Mouse (Mus musculus): Measurements from ENCODE around the gene Scd4. TPM values are rescaled to one million over a fixed set of nuclear protein-coding genes. Genes with fewer than 3 reads are reported as not detected.
"Not testable (repeated sequence)": the region's sequence is repeated elsewhere in the genome, so short reads cannot be mapped to it uniquely, and the experiment has no call there.

The Scd4 gene
- polyA plus RNA-seq, 1 experiment from 2014 or later, result 0.08 TPM

- no peaks in the 10 kb centered on the region for H3K27me3 ChIP-seq
- H3K36me3 ChIP-seq, result no peaks in the 10 kb centered on the region
- H3K27ac ChIP-seq, result no peak overlapping the region
- H3K4me3 ChIP-seq (replicated peaks), result no peak overlapping the region
- 0 out of 2 replicates have a peak, but pooled peaks cover 3% of the 10 kb centered on the region for H3K9me3 ChIP-seq
- WGBS, result 88% methylated on average over 2 of the region's 2 CpGs
- no peak for ATAC-seq
- no peaks in the 10 kb centered on the region for H3K4me1 ChIP-seq (replicated peaks)
- no peak overlapping the region for H3K4me2 ChIP-seq (replicated peaks)
- H3K9ac ChIP-seq (replicated peaks), result no peak overlapping the region
These were observed 11.3 kb upstream of the Scd4 start for GRCm38 (mm10) chr19:44321631-44322030.

DNA sequence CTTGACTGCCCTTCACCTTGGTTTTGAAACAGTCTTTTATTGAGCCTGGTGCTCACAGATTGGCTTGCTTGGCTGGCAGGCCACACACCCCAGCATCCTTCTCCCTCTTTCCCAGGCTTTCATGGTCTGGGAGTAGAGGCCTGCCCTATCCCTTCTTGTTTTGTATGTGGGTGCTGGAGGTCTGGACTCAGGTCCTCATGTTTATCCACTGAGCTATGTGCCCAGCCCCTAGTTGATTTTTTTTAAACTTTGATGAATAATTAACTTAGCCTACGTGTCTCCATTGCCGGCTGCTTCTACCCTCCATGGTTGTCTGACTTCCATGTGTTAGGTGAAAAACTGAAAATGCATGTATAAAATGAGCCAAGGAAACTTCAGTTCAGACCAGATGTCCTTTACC, 3.3 kb upstream of the Scd4 start:
- Histone ChIP-seq H3K4me1 (replicated peaks) (no peaks in the 10 kb centered on the region), H3K36me3 (no peaks in the 10 kb centered on the region), H3K27me3 (no peaks in the 10 kb centered on the region), H3K4me3 (replicated peaks) (no peak overlapping the region), H3K4me2 (replicated peaks) (no peak overlapping the region), H3K9me3 (0 out of 2 replicates have a peak, but pooled peaks cover 3% of the 10 kb centered on the region), H3K27ac (no peak overlapping the region), H3K9ac (replicated peaks) (no peak overlapping the region)
- 92% methylated on average over 2 of the region's 2 CpGs for WGBS
- no peak for ATAC-seq

GRCm38 (mm10) chr19:44331128-44331527, 1.8 kb upstream of the Scd4 start:
- not testable (repeated sequence) for H3K27me3 ChIP-seq; H3K4me2 ChIP-seq (replicated peaks); H3K27ac ChIP-seq; H3K36me3 ChIP-seq; H3K4me3 ChIP-seq (replicated peaks); ATAC-seq; H3K9me3 ChIP-seq; H3K4me1 ChIP-seq (replicated peaks); H3K9ac ChIP-seq (replicated peaks)
- WGBS, result 96% methylated on average over 1 of the region's 1 CpGs

- 84% methylated on average over 5 of the region's 5 CpGs for WGBS
These were observed 981 bp upstream of the Scd4 start for GRCm38 (mm10) chr19:44331911-44332310.

DNA sequence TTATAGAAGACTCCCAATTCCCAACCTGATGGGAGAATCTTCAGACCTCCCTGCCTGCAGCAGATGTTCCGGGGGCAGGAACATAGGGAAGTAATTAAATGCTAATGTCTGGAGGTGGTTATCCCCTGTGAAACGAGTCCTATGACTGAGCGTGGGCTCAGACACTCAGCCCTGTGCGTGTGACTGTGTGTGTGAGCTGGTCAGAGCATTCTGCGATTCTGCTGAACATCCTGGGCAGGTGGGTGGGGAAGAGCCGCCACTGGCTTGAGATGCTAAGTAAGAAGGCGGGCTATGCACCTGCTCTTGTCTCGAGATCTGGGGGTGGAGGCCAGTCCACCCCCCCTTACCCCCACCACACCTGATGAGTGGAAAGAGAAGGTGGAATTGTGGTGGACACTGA, 566 bp upstream of the Scd4 start:
- Histone ChIP-seq H3K27ac (no peak overlapping the region), H3K27me3 (no peaks in the 10 kb centered on the region), H3K4me1 (replicated peaks) (no peaks in the 10 kb centered on the region), H3K36me3 (no peaks in the 10 kb centered on the region), H3K9me3 (no peaks in the 10 kb centered on the region), H3K9ac (replicated peaks) (no peak overlapping the region), H3K4me2 (replicated peaks) (no peak overlapping the region), H3K4me3 (replicated peaks) (no peak overlapping the region)
- WGBS, result 76% methylated on average over 8 of the region's 8 CpGs
- no peak for ATAC-seq

More at GRCm38 (mm10) chr19:44331911-44332310, 981 bp upstream of the Scd4 start:
- Histone ChIP-seq H3K9me3 (no peaks in the 10 kb centered on the region), H3K4me2 (replicated peaks) (no peak overlapping the region), H3K4me1 (replicated peaks) (no peaks in the 10 kb centered on the region), H3K9ac (replicated peaks) (no peak overlapping the region), H3K4me3 (replicated peaks) (no peak overlapping the region), H3K27me3 (no peaks in the 10 kb centered on the region), H3K27ac (no peak overlapping the region), H3K36me3 (no peaks in the 10 kb centered on the region)
- no peak for ATAC-seq

GRCm38 (mm10) chr19:44333991-44334390, 1.1 kb downstream of the Scd4 start:
- Histone ChIP-seq H3K4me3 (replicated peaks) (no peak overlapping the region), H3K4me2 (replicated peaks) (no peak overlapping the region), H3K27me3 (no peaks in the 10 kb centered on the region), H3K4me1 (replicated peaks) (no peaks in the 10 kb centered on the region), H3K9me3 (no peaks in the 10 kb centered on the region), H3K36me3 (no peaks in the 10 kb centered on the region), H3K27ac (no peak overlapping the region), H3K9ac (replicated peaks) (no peak overlapping the region)
- 88% methylated on average over 9 of the region's 9 CpGs for WGBS
- no peak for ATAC-seq

DNA sequence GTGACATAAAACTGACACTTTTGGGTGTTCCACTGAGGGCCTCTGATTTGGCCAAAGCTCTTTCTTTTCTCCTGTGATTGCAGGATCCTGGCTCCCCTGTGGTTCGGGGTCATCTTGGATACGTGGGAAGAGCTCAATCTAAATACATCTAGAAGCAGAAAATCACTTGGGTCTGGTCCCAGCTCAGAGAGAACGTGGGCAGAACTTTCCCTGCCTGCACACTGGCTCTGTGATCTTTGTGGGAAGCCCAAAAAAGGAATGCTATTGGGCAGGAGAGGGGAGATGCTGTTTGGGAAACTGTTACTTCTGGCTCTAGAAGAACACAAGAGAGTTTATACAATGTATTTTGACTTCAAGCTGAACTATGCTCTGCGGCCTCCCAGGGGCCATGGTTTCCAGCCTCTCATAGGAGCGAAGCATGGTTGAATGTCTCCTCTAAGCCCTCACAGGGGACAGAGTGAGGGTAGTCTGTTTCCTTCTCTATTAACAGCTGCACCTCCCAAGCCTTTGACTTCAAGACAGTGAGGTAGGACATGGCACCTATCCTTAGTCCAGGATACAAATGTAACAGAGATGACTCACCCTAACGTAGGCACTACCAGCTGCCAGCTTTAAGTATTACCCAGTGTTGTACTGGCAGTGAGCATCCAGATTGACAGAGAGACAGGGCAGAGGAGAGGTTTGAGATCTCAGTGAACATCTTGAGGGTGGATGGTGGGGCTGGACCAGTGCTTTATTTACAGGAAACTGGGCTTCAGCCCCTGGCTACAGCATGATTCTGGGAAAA, 3.2 kb downstream of the Scd4 start:
- no peak overlapping the region for H3K27ac ChIP-seq
- H3K36me3 ChIP-seq, result no peaks in the 10 kb centered on the region
- no peaks in the 10 kb centered on the region for H3K4me1 ChIP-seq (replicated peaks)
- ATAC-seq, result no peak
- no peaks in the 10 kb centered on the region for H3K9me3 ChIP-seq
- H3K27me3 ChIP-seq, result no peaks in the 10 kb centered on the region
- no peak overlapping the region for H3K9ac ChIP-seq (replicated peaks)
- no peak overlapping the region for H3K4me2 ChIP-seq (replicated peaks)
- H3K4me3 ChIP-seq (replicated peaks), result no peak overlapping the region
- 79% methylated on average over 6 of the region's 6 CpGs for WGBS

DNA sequence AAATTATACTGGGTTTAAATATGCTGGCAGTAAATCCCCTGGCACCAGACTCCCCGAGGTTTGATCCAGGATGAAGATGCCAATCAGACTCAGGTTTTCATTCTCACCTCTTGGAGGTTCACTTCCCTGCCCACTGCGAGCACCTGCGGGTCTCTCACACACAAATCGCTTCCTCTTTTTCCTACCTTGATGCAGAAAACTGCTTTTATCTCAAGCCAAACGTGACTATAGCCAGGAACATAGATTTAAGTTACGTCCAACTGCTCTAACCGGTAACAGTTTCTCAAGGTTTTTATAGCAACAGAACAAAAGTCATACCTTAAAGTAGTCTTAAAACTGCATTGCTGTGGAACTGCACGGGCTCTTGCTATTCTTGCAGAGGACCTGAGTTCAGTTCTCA, 16.8 kb downstream of the Scd4 start:
- no peak for ATAC-seq
- 87% methylated on average over 8 of the region's 8 CpGs for WGBS
- Histone ChIP-seq H3K9ac (replicated peaks) (no peak overlapping the region), H3K36me3 (no peaks in the 10 kb centered on the region), H3K27ac (no peak overlapping the region), H3K4me1 (replicated peaks) (no peaks in the 10 kb centered on the region), H3K9me3 (no peaks in the 10 kb centered on the region), H3K4me2 (replicated peaks) (no peak overlapping the region), H3K27me3 (no peaks in the 10 kb centered on the region), H3K4me3 (replicated peaks) (no peak overlapping the region)

DNA sequence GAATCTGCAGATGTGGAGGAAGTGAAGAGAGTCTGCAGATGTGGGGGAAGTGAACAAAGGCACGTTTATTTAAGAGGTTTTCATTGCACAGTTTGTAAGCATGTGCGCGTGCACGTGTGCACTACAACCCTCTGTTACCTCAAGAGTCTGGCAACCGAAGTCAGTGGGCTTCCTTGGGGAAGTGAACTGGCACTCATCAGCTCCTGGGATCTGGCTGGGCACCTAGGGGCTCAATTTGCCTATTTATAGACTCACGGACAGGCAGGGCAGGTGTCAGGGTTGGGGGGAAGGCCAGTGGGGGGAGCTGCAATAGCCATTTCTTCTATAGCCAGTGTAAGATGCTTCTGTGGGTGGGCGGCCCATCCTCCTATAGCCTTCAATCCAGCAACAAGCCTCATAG, 18.9 kb downstream of the Scd4 start:
- no peaks in the 10 kb centered on the region for H3K9me3 ChIP-seq
- H3K27me3 ChIP-seq, result no peaks in the 10 kb centered on the region
- no peaks in the 10 kb centered on the region for H3K4me1 ChIP-seq (replicated peaks)
- no peak overlapping the region for H3K4me3 ChIP-seq (replicated peaks)
- WGBS, result 81% methylated on average over 7 of the region's 7 CpGs
- H3K4me2 ChIP-seq (replicated peaks), result no peak overlapping the region
- H3K9ac ChIP-seq (replicated peaks), result no peak overlapping the region
- no peaks in the 10 kb centered on the region for H3K36me3 ChIP-seq
- ATAC-seq, result no peak
- no peak overlapping the region for H3K27ac ChIP-seq

GRCm38 (mm10) chr19:44358700-44359099, 25.8 kb downstream of the Scd4 start:
- Histone ChIP-seq H3K27me3 (no peaks in the 10 kb centered on the region), H3K4me3 (replicated peaks) (no peak overlapping the region), H3K4me1 (replicated peaks) (peaks cover 4% of the 10 kb centered on the region; the same call in 1 of the 2 replicates), H3K27ac (no peak overlapping the region), H3K36me3 (no peaks in the 10 kb centered on the region), H3K9me3 (no peaks in the 10 kb centered on the region), H3K9ac (replicated peaks) (peak overlapping the region; percentile 44; the same call in 1 of the 2 replicates), H3K4me2 (replicated peaks) (no peak overlapping the region)
- ATAC-seq, result no peak
- WGBS, result 43% methylated on average over 8 of the region's 8 CpGs

DNA sequence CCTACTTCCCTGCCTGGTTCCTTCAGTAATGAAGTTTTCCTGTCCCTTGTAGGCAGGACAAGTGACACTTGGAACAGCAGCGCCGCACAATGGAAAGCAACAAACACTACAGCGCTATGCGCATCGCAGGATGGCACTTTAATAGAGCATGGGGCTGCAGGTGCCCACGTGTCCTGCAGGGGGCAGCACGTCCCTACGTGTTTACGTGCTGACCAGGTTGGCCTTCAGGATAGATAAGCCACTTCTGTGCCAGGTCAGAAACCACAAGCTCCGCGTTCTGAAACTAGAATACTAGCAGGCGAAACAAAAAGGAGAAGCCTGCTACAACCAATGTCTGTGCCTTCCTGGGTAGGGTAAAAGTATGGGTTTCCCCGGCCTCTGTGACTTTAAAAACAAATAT, 30.6 kb downstream of the Scd4 start:
- Histone ChIP-seq H3K9me3 (no peaks in the 10 kb centered on the region), H3K27ac (no peak overlapping the region), H3K36me3 (no peaks in the 10 kb centered on the region), H3K4me3 (replicated peaks) (no peak overlapping the region), H3K9ac (replicated peaks) (no peak overlapping the region), H3K27me3 (no peaks in the 10 kb centered on the region), H3K4me1 (replicated peaks) (peaks cover 4% of the 10 kb centered on the region; the same call in 1 of the 2 replicates), H3K4me2 (replicated peaks) (no peak overlapping the region)
- ATAC-seq, result no peak
- 21% methylated on average over 13 of the region's 13 CpGs for WGBS

GRCm38 (mm10) chr19:44364029-44364428, 31.1 kb downstream of the Scd4 start:
- H3K4me3 ChIP-seq (replicated peaks), result no peak overlapping the region
- H3K9ac ChIP-seq (replicated peaks), result no peak overlapping the region
- 86% methylated on average over 8 of the region's 8 CpGs for WGBS
- H3K9me3 ChIP-seq, result no peaks in the 10 kb centered on the region
- H3K4me2 ChIP-seq (replicated peaks), result no peak overlapping the region
- H3K4me1 ChIP-seq (replicated peaks), result peaks cover under 1% of the 10 kb centered on the region; the same call in 1 of the 2 replicates
- no peaks in the 10 kb centered on the region for H3K27me3 ChIP-seq
- H3K36me3 ChIP-seq, result no peaks in the 10 kb centered on the region
- no peak overlapping the region for H3K27ac ChIP-seq
- no peak for ATAC-seq

DNA sequence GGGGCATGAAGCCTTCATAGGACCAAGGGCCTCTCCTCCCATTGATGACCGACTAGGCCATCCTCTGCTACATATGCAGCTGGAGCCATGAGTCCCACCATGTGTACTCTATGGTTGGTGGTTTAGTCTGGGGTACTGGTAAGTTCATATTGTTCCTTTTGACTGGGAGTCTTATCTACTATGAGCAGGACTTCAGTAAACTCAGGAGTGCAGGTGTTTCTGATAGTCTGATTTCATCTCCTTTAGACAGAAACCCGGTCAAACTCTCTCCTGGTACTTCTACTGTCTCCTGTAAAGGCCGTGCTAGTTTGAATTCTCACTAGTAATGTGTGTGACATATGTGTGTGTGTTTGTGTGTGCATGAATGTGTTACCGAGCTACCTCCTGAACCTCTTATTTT, 32.8 kb downstream of the Scd4 start:
- H3K27ac ChIP-seq, result no peak overlapping the region
- H3K9me3 ChIP-seq, result no peaks in the 10 kb centered on the region
- no peaks in the 10 kb centered on the region for H3K36me3 ChIP-seq
- no peaks in the 10 kb centered on the region for H3K4me1 ChIP-seq (replicated peaks)
- no peak overlapping the region for H3K4me2 ChIP-seq (replicated peaks)
- no peak for ATAC-seq
- no peak overlapping the region for H3K9ac ChIP-seq (replicated peaks)
- H3K4me3 ChIP-seq (replicated peaks), result no peak overlapping the region
- 94% methylated on average over 4 of the region's 4 CpGs for WGBS
- H3K27me3 ChIP-seq, result no peaks in the 10 kb centered on the region

Data from midbrain, embryonic 13.5 days (tissue).